Mouse (Mus musculus) testis, adult 2 months (tissue): ENCODE measurements around the gene Cdc42ep2. TPM values are rescaled to one million over a fixed set of nuclear protein-coding genes. Genes with fewer than 3 reads are reported as not detected.

Source experiments
- H3K27ac ChIP-seq: fragments of 200-500 bp; 2 replicates; pipeline ENCODE4 v1.5.1; 2012; ENCODE audit warnings: low read depth, low read length; ENCODE audit not compliant: control insufficient read depth, insufficient read depth
- H3K27me3 ChIP-seq: fragments of 200-500 bp; 2 replicates; pipeline ENCODE4 v1.6.1; 2012; ENCODE audit warnings: mild to moderate bottlenecking, low read length, moderate library complexity; ENCODE audit not compliant: control insufficient read depth, insufficient read depth
- H3K36me3 ChIP-seq: fragments of 200-500 bp; 2 replicates; pipeline ENCODE4 v1.6.1; 2012; ENCODE audit warnings: mild to moderate bottlenecking, low read length; ENCODE audit not compliant: control insufficient read depth, insufficient read depth
- H3K4me1 ChIP-seq: fragments of 200-500 bp; 2 replicates; pipeline ENCODE4 v1.6.1; 2012; ENCODE audit warnings: low read length; ENCODE audit not compliant: control insufficient read depth, insufficient read depth
- H3K4me3 ChIP-seq: fragments of 200-500 bp; 2 replicates; pipeline ENCODE4 v1.5.1; 2012; ENCODE audit warnings: low read depth, mild to moderate bottlenecking, low read length, moderate library complexity, mixed read lengths; ENCODE audit not compliant: control insufficient read depth
- CTCF ChIP-seq: fragments of 200-500 bp; IDR thresholded peaks from 2 replicates; pipeline ENCODE4 v1.5.1; 2012; ENCODE audit warnings: low read depth, mild to moderate bottlenecking, inconsistent platforms, low read length, moderate library complexity; ENCODE audit not compliant: control insufficient read depth, insufficient read depth, insufficient replicate concordance
- POLR2A ChIP-seq: fragments of 200-500 bp; IDR thresholded peaks from 2 replicates; pipeline ENCODE4 v1.6.1; 2012; ENCODE audit warnings: low read depth, mild to moderate bottlenecking, inconsistent platforms, low read length, moderate library complexity; ENCODE audit not compliant: control insufficient read depth
- polyA plus RNA-seq: library from polyadenylated mRNA; depleted of rRNA; stranded (reverse); fragments of >200 nt; gene quantifications from 2 replicates; pipeline ENCODE4 v1.2.3, GENCODE M21; 2012

Cdc42ep2 gene
- polyA plus RNA-seq, 1 experiment, result 0.89 TPM

GRCm38 (mm10) chr19:5952071-5952691 is 27.6 kb upstream of the Cdc42ep2 start:
- H3K27me3 ChIP-seq, result no peaks in the 10 kb centered on the region
- no peak overlapping the region for H3K27ac ChIP-seq
- H3K4me3 ChIP-seq, result no peak overlapping the region
- no peak for TF ChIP-seq CTCF
- TF ChIP-seq POLR2A, result no peak
- no peaks in the 10 kb centered on the region for H3K4me1 ChIP-seq
- peaks cover 9% of the 10 kb centered on the region for H3K36me3 ChIP-seq

GRCm38 (mm10) chr19:5951631-5952030 is 27.0 kb upstream of the Cdc42ep2 start:
- Histone ChIP-seq H3K27me3 (no peaks in the 10 kb centered on the region), H3K4me1 (no peaks in the 10 kb centered on the region), H3K27ac (no peak overlapping the region), H3K4me3 (no peak overlapping the region), H3K36me3 (peaks cover 9% of the 10 kb centered on the region)
- no peak for TF ChIP-seq CTCF

- H3K36me3 ChIP-seq, result peaks cover 7% of the 10 kb centered on the region
- no peak overlapping the region for H3K4me3 ChIP-seq
- no peaks in the 10 kb centered on the region for H3K27me3 ChIP-seq
- H3K4me1 ChIP-seq, result peaks cover 2% of the 10 kb centered on the region; the same call in 1 of the 2 replicates
- no peak for TF ChIP-seq POLR2A
- TF ChIP-seq CTCF, result no peak
- no peak overlapping the region for H3K27ac ChIP-seq
Observed at GRCm38 (mm10) chr19:5950218-5950617, 25.6 kb upstream of the Cdc42ep2 start.

GRCm38 (mm10) chr19:5945891-5946290 is 21.3 kb upstream of the Cdc42ep2 start:
- peaks cover under 1% of the 10 kb centered on the region for H3K36me3 ChIP-seq

GRCm38 (mm10) chr19:5945027-5945426 is 20.4 kb upstream of the Cdc42ep2 start:
- no peaks in the 10 kb centered on the region; the same call in none of the 2 replicates for H3K36me3 ChIP-seq
- H3K27me3 ChIP-seq, result no peaks in the 10 kb centered on the region
- H3K4me3 ChIP-seq, result no peak overlapping the region
- peaks cover 2% of the 10 kb centered on the region; the same call in 1 of the 2 replicates for H3K4me1 ChIP-seq
- no peak for TF ChIP-seq CTCF
- no peak for TF ChIP-seq POLR2A
- no peak overlapping the region for H3K27ac ChIP-seq

More at GRCm38 (mm10) chr19:5945891-5946290, 21.3 kb upstream of the Cdc42ep2 start:
- Histone ChIP-seq H3K27ac (no peak overlapping the region), H3K4me1 (peaks cover 2% of the 10 kb centered on the region; the same call in 1 of the 2 replicates), H3K4me3 (no peak overlapping the region), H3K27me3 (no peaks in the 10 kb centered on the region)
- TF ChIP-seq CTCF (no peak), POLR2A (no peak)

GRCm38 (mm10) chr19:5944145-5944544 is 19.5 kb upstream of the Cdc42ep2 start:
- H3K27me3 ChIP-seq, result no peaks in the 10 kb centered on the region
- H3K4me3 ChIP-seq, result no peak overlapping the region
- H3K27ac ChIP-seq, result no peak overlapping the region
- H3K36me3 ChIP-seq, result no peaks in the 10 kb centered on the region; the same call in none of the 2 replicates
- peaks cover 4% of the 10 kb centered on the region; the same call in 1 of the 2 replicates for H3K4me1 ChIP-seq
- no peak for TF ChIP-seq CTCF
- no peak for TF ChIP-seq POLR2A

GRCm38 (mm10) chr19:5943404-5943803 is 18.8 kb upstream of the Cdc42ep2 start:
- Histone ChIP-seq H3K36me3 (no peaks in the 10 kb centered on the region; the same call in none of the 2 replicates), H3K4me1 (peaks cover 4% of the 10 kb centered on the region; the same call in 1 of the 2 replicates), H3K27me3 (no peaks in the 10 kb centered on the region), H3K27ac (no peak overlapping the region), H3K4me3 (no peak overlapping the region)
- TF ChIP-seq POLR2A (no peak), CTCF (no peak)
